Mouse (Mus musculus) heart, embryonic 10.5 days (tissue): Measurements from ENCODE around the gene Epx. TPM values are rescaled to one million over a fixed set of nuclear protein-coding genes. Genes with fewer than 3 reads are reported as not detected.

Experiments
- DNase-seq: peaks from one replicate; pipeline ENCODE4 v3.0.0-alpha.2; 2017; ENCODE audit warnings: low spot score
- H3K27ac ChIP-seq: fragments of 300-500 bp; sonication (generic); 2 replicates; pipeline ENCODE4 v1.5.1; 2016; ENCODE audit warnings: mild to moderate bottlenecking
- H3K27me3 ChIP-seq: fragments of 300-500 bp; sonication (generic); 2 replicates; pipeline ENCODE4 v1.6.1; 2016; ENCODE audit warnings: mild to moderate bottlenecking; ENCODE audit not compliant: poor library complexity, insufficient read depth, severe bottlenecking
- H3K36me3 ChIP-seq: fragments of 300-500 bp; sonication (generic); 2 replicates; pipeline ENCODE4 v1.6.1; 2016; ENCODE audit warnings: mild to moderate bottlenecking, moderate library complexity
- H3K4me1 ChIP-seq: fragments of 300-500 bp; sonication (generic); 2 replicates; pipeline ENCODE4 v1.6.1; 2016; ENCODE audit warnings: mild to moderate bottlenecking
- H3K4me3 ChIP-seq: fragments of 300-500 bp; sonication (generic); 2 replicates; pipeline ENCODE4 v1.5.1; 2016; ENCODE audit warnings: mild to moderate bottlenecking, moderate library complexity
- H3K9me3 ChIP-seq: fragments of 300-500 bp; sonication (generic); 2 replicates; pipeline ENCODE4 v1.6.1; 2016; ENCODE audit warnings: mild to moderate bottlenecking, moderate library complexity
- WGBS: fragments of 180-500 bp; shearing (Covaris S2); methylation state at CpG from one replicate; pipeline ENCODE4 v1.1.7; 2016; 5-methylcytosine and 5-hydroxymethylcytosine counted together
- polyA plus RNA-seq: library from polyadenylated mRNA; unstranded; fragments of >200 nt; fragmentation: Nextera tagmentation; extraction: Ambion mirVana; gene quantifications from 2 replicates; pipeline ENCODE4 v1.2.1, GENCODE M21; 2016

Gene Epx
- polyA plus RNA-seq, 1 experiment from 2014 or later = 0.20 TPM

- H3K9me3 ChIP-seq = no peaks in the 10 kb centered on the region
- H3K27ac ChIP-seq = 0 out of 2 replicates have a peak overlapping the region, but pooled peaks have one; percentile 4
- H3K4me1 ChIP-seq = peaks cover 7% of the 10 kb centered on the region; the same call in 1 of the 2 replicates
- no peak for DNase-seq
- peaks cover 58% of the 10 kb centered on the region for H3K27me3 ChIP-seq
- H3K4me3 ChIP-seq = peak overlapping the region; percentile 55
- 21% methylated on average over 4 of the region's 4 CpGs for WGBS
- no peaks in the 10 kb centered on the region for H3K36me3 ChIP-seq
Measured at GRCm38 (mm10) chr11:87817443-87817773, 57.9 kb downstream of the Epx start.

GRCm38 (mm10) chr11:87816707-87817442, 58.5 kb downstream of the Epx start:
- WGBS = 2% methylated on average over 31 of the region's 31 CpGs
- H3K4me1 ChIP-seq = peaks cover 7% of the 10 kb centered on the region; the same call in 1 of the 2 replicates
- DNase-seq = no peak
- no peaks in the 10 kb centered on the region for H3K9me3 ChIP-seq
- no peaks in the 10 kb centered on the region for H3K36me3 ChIP-seq
- peak overlapping the region; percentile 4; the same call in 1 of the 2 replicates for H3K27ac ChIP-seq
- H3K27me3 ChIP-seq = peaks cover 53% of the 10 kb centered on the region
- peak overlapping the region; percentile 55 for H3K4me3 ChIP-seq

- 77% methylated on average over 8 of the region's 8 CpGs for WGBS
- Histone ChIP-seq H3K9me3 (no peaks in the 10 kb centered on the region), H3K27me3 (peaks cover 42% of the 10 kb centered on the region), H3K4me1 (peaks cover 11% of the 10 kb centered on the region; the same call in 1 of the 2 replicates), H3K4me3 (no peak overlapping the region), H3K36me3 (no peaks in the 10 kb centered on the region), H3K27ac (no peak overlapping the region)
- no peak for DNase-seq
Measured at GRCm38 (mm10) chr11:87814831-87815230, 60.5 kb downstream of the Epx start.

Other genes starting within 250 kb of the Epx start
- gene Rnf43, start 212.8 kb downstream of the Epx start, polyA plus RNA-seq = 0.94 and 2.3 TPM in 2 replicates
- gene Supt4a, start 138.0 kb downstream of the Epx start, polyA plus RNA-seq = 122 and 151 TPM in 2 replicates
- gene Tspoap1, start 115.0 kb downstream of the Epx start, polyA plus RNA-seq = 0.95 and 1.5 TPM in 2 replicates
- gene Mpo, start 82.0 kb downstream of the Epx start, polyA plus RNA-seq = 5.8 and 11.8 TPM in 2 replicates
- 0.04 TPM in 1 of 2 replicates, not detected in the other for gene Lpo, start 47.2 kb downstream of the Epx start, polyA plus RNA-seq
- gene Mks1, start 22.3 kb downstream of the Epx start, polyA plus RNA-seq = 10.9 and 14.7 TPM in 2 replicates
- not detected in 2 replicates for gene Olfr462, start 16.7 kb upstream of the Epx start, polyA plus RNA-seq
- not detected in 2 replicates for gene Olfr463, start 21.9 kb upstream of the Epx start, polyA plus RNA-seq
- gene Olfr464, start 45.4 kb upstream of the Epx start, polyA plus RNA-seq = not detected in 2 replicates
- gene Dynll2, start 112.0 kb upstream of the Epx start, polyA plus RNA-seq = 21.7 and 26.1 TPM in 2 replicates
- gene Srsf1, start 171.8 kb upstream of the Epx start, polyA plus RNA-seq = 199 and 306 TPM in 2 replicates
- gene Vezf1, start 192.7 kb upstream of the Epx start, polyA plus RNA-seq = 24.2 and 34.1 TPM in 2 replicates
- gene Cuedc1, start 222.5 kb upstream of the Epx start, polyA plus RNA-seq = 15.1 and 17.9 TPM in 2 replicates